Comparison of ENCODE assay signal across 7 mouse cellular contexts in the genomic region with DNA sequence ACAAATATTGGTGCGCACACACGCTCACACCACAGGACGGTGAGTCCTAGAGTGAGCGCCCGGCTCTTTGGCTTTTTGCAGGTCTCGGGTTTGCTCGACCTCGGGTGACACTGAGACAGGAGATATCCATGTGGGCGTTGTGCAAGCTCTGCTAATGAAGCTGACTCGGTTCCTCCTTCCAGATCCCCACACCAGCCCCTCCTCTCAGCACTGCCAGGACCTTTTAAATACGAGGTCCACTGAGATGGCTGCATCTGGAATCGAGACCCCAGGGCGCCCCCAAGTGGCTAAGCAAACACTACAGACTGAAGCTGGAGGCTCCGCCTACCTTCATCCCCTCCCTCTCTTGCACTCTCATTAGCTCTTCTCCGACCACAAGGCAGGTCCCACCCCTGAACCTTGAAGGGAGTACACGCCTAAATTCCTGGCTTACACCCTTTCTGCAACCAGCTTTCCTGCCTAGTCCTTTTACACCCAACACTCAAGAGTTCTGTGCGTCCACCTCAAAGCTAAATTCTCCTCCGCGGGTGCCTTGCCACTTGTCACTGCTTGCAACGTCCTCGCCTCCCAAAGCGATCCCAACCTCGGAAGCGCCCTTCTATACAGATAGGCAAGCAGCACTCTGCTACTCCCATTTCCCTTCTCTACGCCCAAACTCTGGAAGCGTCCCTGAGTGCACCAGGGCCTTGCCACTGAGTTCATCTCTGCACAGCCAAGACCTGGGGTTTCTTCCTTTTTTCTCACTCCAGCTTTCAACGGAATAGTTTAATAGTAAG. TPM values are rescaled to one million over a fixed set of nuclear protein-coding genes. Genes with fewer than 3 reads are reported as not detected.
A peak's percentile ranks its signal among the peaks of the same experiment; 100 is the strongest.
DNase-seq lines count a peak whose midpoint lies in the region; ATAC-seq and TF ChIP-seq lines count a peak whose summit lies in the region.

No protein-coding gene starts in this region.

- 1% methylated on average over 27 of the region's 27 CpGs for WGBS in intestine, postnatal 0 days
- WGBS in midbrain, embryonic 12.5 days: 9% methylated on average over 27 of the region's 27 CpGs
- WGBS in small intestine, adult 2 months: under 1% methylated on average over 27 of the region's 27 CpGs

- peak overlapping the region; percentile 81 for H3K4me2 ChIP-seq in intestine, postnatal 0 days (replicated peaks; ENCODE audit: low read depth)
- peak overlapping the region; percentile 60 for H3K4me2 ChIP-seq in midbrain, embryonic 12.5 days (replicated peaks)

- peak overlapping the region; percentile 97 for H3K27ac ChIP-seq in intestine, postnatal 0 days (ENCODE audit: low read depth, low read length)
- peak overlapping the region; percentile 99 for H3K27ac ChIP-seq in midbrain, embryonic 12.5 days (replicated peaks)
- H3K27ac ChIP-seq in small intestine, adult 2 months (ENCODE audit: insufficient read depth, low read depth, low read length): peak overlapping the region; percentile 99

- H3K9ac ChIP-seq in intestine, postnatal 0 days (ENCODE audit: low read depth, low read length): peak overlapping the region; percentile 64
- peak overlapping the region; percentile 77 for H3K9ac ChIP-seq in midbrain, embryonic 12.5 days (replicated peaks)

- H3K9me3 ChIP-seq in intestine, postnatal 0 days (ENCODE audit: control insufficient read depth): no peaks in the 10 kb centered on the region
- H3K9me3 ChIP-seq in midbrain, embryonic 12.5 days: no peaks in the 10 kb centered on the region

- intact Hi-C loops in left cerebral cortex, postnatal 4 days (cut with DNase I): loop anchor here (5.0 kb wide), 2 partner anchors 66 to 131 kb away; no protein-coding TSS in a partner anchor

- H3K4me1 ChIP-seq in intestine, postnatal 0 days (replicated peaks; ENCODE audit: control insufficient read depth, insufficient read depth, low read length): 0 out of 2 replicates have a peak, but pooled peaks cover 6% of the 10 kb centered on the region
- H3K4me1 ChIP-seq in midbrain, embryonic 12.5 days: peaks cover 23% of the 10 kb centered on the region
- peaks cover 10% of the 10 kb centered on the region for H3K4me1 ChIP-seq in small intestine, adult 2 months (ENCODE audit: control insufficient read depth, insufficient read depth, insufficient read length, low read length)

- TF ChIP-seq CTCF in intestine, postnatal 0 days (IDR thresholded peaks at IDR 0.05; ENCODE audit: low read depth): peak; percentile 89
- peak; percentile 75 for TF ChIP-seq CTCF in small intestine, adult 2 months (IDR thresholded peaks at IDR 0.05; ENCODE audit: extremely low read depth, insufficient read length, insufficient replicate concordance, low read depth, low read length)

- ATAC-seq in intestine, postnatal 0 days: peak; percentile 70
- ATAC-seq in midbrain, embryonic 12.5 days (ENCODE audit: low FRiP score, low read depth): peak; percentile 82

- DNase-seq in adrenal gland, adult 8-10 months: peak; percentile 98
- peak; percentile 92 for DNase-seq in embryo, embryonic 9.5 days (ENCODE audit: extremely low spot score)
- peak; percentile 83 to 92 for DNase-seq in gastrocnemius, postnatal 4 days (ENCODE audit: low spot score in 2 of 2)
- DNase-seq in left cerebral cortex, postnatal 4 days: peak; percentile 93

- peak; percentile 47; the same call in 1 of the 2 replicates for TF ChIP-seq POLR2A in small intestine, adult 2 months (IDR thresholded peaks at IDR 0.05; ENCODE audit: low read depth, low read length)

- peaks cover 8% of the 10 kb centered on the region; the same call in 1 of the 2 replicates for H3K36me3 ChIP-seq in intestine, postnatal 0 days (ENCODE audit: control insufficient read depth, insufficient read depth)
- H3K36me3 ChIP-seq in midbrain, embryonic 12.5 days: peaks cover 15% of the 10 kb centered on the region
- H3K36me3 ChIP-seq in small intestine, adult 2 months (ENCODE audit: control insufficient read depth, insufficient read depth, low read length): peaks cover 12% of the 10 kb centered on the region

- H3K27me3 ChIP-seq in intestine, postnatal 0 days (replicated peaks; ENCODE audit: control insufficient read depth, insufficient read depth, low read length): no peaks in the 10 kb centered on the region
- H3K27me3 ChIP-seq in midbrain, embryonic 12.5 days: no peaks in the 10 kb centered on the region
- H3K27me3 ChIP-seq in small intestine, adult 2 months (ENCODE audit: control insufficient read depth, insufficient read depth, low read length): no peaks in the 10 kb centered on the region

- H3K4me3 ChIP-seq in intestine, postnatal 0 days (ENCODE audit: low read depth, low read length): peak overlapping the region; percentile 71
- peak overlapping the region; percentile 80 for H3K4me3 ChIP-seq in midbrain, embryonic 12.5 days
- peak overlapping the region; percentile 80 for H3K4me3 ChIP-seq in small intestine, adult 2 months (ENCODE audit: low read depth, low read length)

RNA-seq across cellular contexts. Expression of gene Idh1, which starts 8.0 kb away (rescaled TPM):
- total RNA-seq in adrenal gland, adult 8-10 months (2022): 100 to 1,000 TPM; 588 to 738 (median 679) TPM
- 10 to 100 TPM; 58.4 to 60.6 TPM for total RNA-seq in gastrocnemius, postnatal 4 days (2021)
- 254 and 260 TPM in 2 replicates for polyA plus RNA-seq in intestine, postnatal 0 days (2015; fragmentation: Nextera tagmentation; extraction: Ambion mirVana)
- total RNA-seq in left cerebral cortex, postnatal 4 days (2021): 100 to 1,000 TPM; 322 to 358 TPM
- polyA plus RNA-seq in midbrain, embryonic 12.5 days (2016; fragmentation: Nextera tagmentation; extraction: Ambion mirVana): 397 and 420 TPM in 2 replicates
- polyA plus RNA-seq in small intestine, adult 2 months (2012; rRNA removed): 27.7 and 35.1 TPM in 2 replicates

RNA-seq across cellular contexts. Expression of gene Pikfyve, which starts 8.2 kb away (rescaled TPM):
- 10 to 100 TPM; 36.5 to 49.2 (median 40.3) TPM for total RNA-seq in adrenal gland, adult 8-10 months (2022)
- 10 to 100 TPM; 16.4 to 18.6 TPM for total RNA-seq in gastrocnemius, postnatal 4 days (2021)
- 6.7 TPM in 2 replicates for polyA plus RNA-seq in intestine, postnatal 0 days (2015; fragmentation: Nextera tagmentation; extraction: Ambion mirVana)
- total RNA-seq in left cerebral cortex, postnatal 4 days (2021): 10 to 100 TPM; 42.7 to 45.2 TPM
- polyA plus RNA-seq in midbrain, embryonic 12.5 days (2016; fragmentation: Nextera tagmentation; extraction: Ambion mirVana): 18.4 and 19.9 TPM in 2 replicates
- polyA plus RNA-seq in small intestine, adult 2 months (2012; rRNA removed): 1.4 and 1.8 TPM in 2 replicates

RNA-seq across cellular contexts. Expression of gene D630023F18Rik, which starts 55.3 kb away (rescaled TPM):
- 1 to 10 TPM in 2 of 4 experiments, not detected in 2; 3.1 to 3.4 TPM for total RNA-seq in adrenal gland, adult 8-10 months (2022)
- total RNA-seq in gastrocnemius, postnatal 4 days (2021): not detected
- 0.26 and 0.56 TPM in 2 replicates for polyA plus RNA-seq in intestine, postnatal 0 days (2015; fragmentation: Nextera tagmentation; extraction: Ambion mirVana)
- total RNA-seq in left cerebral cortex, postnatal 4 days (2021): 1 to 10 TPM; 5.6 to 9.1 TPM
- 0.13 TPM in 1 of 2 replicates, not detected in the other for polyA plus RNA-seq in midbrain, embryonic 12.5 days (2016; fragmentation: Nextera tagmentation; extraction: Ambion mirVana)
- 0.04 TPM in 1 of 2 replicates, not detected in the other for polyA plus RNA-seq in small intestine, adult 2 months (2012; rRNA removed)

RNA-seq across cellular contexts. Expression of gene Gm28845, which starts 59.0 kb away (rescaled TPM):
- not detected for total RNA-seq in adrenal gland, adult 8-10 months (2022)
- total RNA-seq in gastrocnemius, postnatal 4 days (2021): not detected
- not detected in 2 replicates for polyA plus RNA-seq in intestine, postnatal 0 days (2015; fragmentation: Nextera tagmentation; extraction: Ambion mirVana)
- total RNA-seq in left cerebral cortex, postnatal 4 days (2021): under 1 TPM in 1 of 2 experiments, not detected in 1; 0.52 TPM
- not detected in 2 replicates for polyA plus RNA-seq in midbrain, embryonic 12.5 days (2016; fragmentation: Nextera tagmentation; extraction: Ambion mirVana)
- polyA plus RNA-seq in small intestine, adult 2 months (2012; rRNA removed): not detected in 2 replicates

Comparison
In these comparisons a context has a peak if more than half of its experiments do, and no peak if none do; other contexts are left out.
1. Peak in every context shown above with its lines: DNase-seq, ATAC-seq, H3K4me3 ChIP-seq and H3K27ac ChIP-seq.
2. RNA of gene Idh1, which starts 8.0 kb away (total RNA-seq): 588 to 738 TPM in adrenal gland, adult 8-10 months and 322 to 358 TPM in left cerebral cortex, postnatal 4 days; 58.4 to 60.6 TPM in gastrocnemius, postnatal 4 days; every median in the first group is over 4 times any median in the second.